Mouse (Mus musculus): Measurements from ENCODE around the gene Fam168a.

The Fam168a gene

DNA sequence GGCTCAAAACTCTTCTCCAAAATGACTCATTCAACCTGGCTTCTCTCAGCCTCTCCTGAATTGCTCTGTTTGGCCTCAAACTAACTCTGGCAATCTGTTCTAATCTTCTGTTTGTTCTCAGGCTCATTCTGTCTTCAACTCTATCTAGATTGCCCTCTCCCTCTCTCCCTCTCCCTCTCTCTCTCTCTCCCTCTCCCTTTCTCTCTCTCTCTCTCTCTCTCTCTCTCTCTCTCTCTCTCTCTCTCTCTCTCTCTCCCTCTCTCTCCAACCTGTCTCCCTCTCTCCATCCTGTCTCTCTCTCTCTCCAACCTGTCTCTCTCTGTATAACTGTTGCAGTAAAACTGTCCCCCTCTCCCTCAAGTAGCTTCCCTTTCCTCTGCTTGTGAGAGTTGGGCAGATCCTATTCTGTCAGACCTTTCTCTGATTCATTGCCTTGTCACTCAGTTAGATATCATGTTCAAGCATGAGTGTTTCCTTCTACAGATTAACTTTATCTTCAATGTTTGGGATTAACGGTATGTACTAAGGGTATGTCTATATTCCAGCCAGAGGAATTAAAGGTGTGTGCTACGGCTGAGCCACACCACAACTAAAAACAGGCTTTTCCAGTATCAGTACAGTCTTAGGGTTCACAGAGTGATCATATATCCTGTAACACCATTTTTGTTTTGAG is 64.4 kb downstream of the Fam168a start:
- in situ Hi-C loops (cut with MboI, MseI), result no loop called here

DNA sequence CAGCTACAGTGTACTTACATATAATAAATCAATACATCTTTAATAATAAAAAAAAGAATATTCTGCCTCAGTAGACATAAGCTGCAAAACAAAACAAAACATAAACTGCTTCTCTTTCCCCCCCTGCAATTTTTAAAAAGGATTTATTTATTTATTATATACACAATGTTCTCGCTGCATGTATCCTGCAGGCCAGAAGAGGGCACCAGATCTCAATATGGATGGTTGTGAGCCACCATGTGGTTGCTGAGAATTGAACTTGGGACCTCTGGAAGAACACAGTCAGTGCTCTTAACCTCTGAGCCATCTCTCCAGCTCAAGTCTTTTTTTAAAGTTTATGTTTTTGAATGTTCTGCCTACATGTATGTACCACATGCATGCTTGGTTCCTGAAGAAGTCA is 67.8 kb downstream of the Fam168a start:
- in situ Hi-C loops (cut with MboI, MseI), result no loop called here

DNA sequence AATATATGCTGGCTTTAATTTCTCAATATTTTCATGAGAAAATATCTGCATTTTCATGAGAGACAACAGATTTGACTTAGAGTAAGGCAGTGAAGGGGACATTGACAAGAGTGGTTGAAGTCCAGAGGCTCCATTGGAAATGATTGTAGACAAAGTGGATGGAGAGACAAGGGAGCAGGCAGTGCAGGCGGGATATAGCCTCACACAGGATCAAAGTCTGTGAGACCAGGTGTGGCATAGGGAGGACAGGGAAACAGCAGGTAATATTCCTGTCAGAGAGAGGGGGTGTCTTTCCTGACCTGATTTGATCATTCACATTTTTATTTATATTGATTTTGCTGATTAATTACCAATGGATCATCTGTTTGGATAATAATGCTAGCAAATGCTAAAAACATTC is 69.4 kb downstream of the Fam168a start:
- in situ Hi-C loops (cut with MboI, MseI), result no loop called here

DNA sequence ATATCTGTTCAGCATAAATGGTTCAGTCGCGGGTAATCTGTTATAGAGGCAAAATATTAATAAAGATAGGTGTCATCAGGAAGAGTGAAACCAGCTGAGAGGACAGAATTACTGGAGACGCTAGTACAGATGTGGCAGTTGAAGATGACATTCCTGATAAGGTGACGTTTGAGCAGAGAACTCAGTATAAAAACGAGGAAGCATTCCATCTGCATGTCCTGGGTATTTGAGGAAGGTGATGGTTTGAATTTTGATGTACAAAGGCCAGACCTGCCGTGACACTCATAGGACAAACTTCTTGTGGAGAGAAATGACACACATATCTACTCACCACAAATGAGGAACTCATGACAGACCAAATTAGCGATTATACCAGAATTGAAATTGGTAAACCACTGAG is 73.8 kb downstream of the Fam168a start:
- in situ Hi-C loops (cut with MboI, MseI), result no loop called here

DNA sequence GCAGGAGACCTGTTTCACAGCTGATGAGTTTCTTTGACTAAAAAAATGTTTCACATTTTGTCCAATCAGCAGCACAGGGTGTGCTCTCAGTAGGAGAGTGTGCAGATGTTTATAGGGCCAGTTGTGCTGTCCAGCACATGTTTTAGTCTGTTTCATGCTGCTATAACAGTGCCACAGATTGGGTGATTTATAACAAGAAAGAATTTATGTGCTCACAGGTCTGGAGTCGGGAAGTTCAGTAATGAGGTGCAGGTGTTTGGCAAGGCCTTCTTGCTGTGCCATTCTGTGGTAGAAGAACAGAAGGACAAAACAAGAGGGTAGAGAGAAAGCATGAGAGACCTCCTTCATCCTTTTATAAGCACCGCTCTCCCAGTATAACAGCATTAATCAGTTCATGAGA is 78.2 kb downstream of the Fam168a start:
- in situ Hi-C loops (cut with MboI, MseI), result no loop called here

DNA sequence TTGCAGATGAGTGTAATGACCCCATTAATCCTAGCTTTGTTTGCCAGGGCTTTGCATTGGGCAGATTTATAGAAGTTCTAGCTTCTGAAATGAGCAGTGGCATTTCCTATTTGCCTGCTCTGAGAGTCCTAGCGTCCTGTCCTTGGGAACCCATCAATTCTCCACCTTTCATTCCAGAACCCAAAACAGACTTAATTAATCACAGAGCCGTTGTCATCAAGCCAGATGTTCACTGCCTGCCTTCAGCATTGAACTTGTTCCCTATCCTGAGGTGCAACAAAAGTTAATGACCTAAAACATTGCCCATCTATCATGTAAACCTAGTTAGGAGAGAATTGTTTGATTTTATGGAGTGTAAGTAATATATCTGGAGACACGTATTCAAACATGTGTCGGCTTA is 79.0 kb downstream of the Fam168a start:
- in situ Hi-C loops (cut with MboI, MseI), result no loop called here

DNA sequence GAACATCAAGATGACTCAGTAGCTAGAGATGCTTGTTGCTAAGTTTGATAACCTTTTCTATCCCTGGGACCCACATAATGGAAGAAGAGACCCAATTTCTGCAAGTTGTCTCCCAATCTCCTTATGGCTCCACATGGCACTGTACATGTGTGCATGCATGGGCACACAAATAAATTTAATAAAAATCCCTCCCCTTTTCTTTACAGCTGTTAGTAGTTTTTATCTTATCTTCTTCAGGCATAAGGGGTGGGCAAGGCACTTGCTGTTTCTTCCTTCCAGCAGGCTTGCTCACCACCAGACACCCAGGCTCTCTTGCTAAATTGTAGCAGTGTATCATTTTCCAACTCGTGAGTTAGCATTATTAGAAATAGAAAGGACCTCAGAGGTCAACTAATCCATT is 79.6 kb downstream of the Fam168a start:
- in situ Hi-C loops (cut with MboI, MseI), result no loop called here

DNA sequence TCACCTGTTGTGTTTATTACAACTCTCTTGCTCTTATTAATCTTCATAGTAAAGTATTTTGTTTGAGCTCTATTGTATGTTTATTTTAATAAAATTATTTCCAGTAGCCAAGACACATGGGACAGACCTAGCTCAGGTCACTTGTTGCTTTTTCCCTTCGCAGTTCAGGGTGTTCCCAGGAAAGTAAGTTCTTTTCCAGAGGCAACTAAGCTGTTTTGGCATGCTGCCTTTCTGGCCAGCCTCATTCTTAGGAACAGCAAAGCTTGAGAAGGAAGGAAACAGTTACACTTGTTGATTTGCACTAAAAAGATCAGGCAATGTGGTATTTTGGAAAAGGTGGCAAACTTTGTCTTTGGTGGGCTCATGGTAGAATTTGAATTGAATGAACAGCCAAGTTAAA is 81.9 kb downstream of the Fam168a start:
- in situ Hi-C loops (cut with MboI, MseI), result no loop called here

DNA sequence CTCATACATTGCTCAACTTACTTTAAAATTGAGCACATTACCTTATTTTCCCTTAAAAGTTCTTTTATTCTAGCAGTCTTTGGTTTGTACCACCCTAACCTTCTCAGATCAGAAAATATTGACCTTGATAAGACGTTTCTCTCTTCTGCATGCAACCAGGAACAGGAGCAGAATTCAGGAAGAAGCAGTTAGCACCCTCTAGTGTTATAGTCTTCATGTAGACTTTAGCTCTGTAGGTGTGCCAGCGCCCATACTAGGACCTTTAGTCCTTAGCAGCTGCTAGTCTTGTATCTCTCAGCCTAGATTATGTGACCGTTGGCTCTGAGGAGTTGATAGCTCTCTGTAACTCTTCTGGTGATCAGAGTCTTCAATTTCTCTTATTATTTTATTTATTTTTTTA is 92.4 kb downstream of the Fam168a start:
- in situ Hi-C loops (cut with MboI, MseI), result no loop called here

DNA sequence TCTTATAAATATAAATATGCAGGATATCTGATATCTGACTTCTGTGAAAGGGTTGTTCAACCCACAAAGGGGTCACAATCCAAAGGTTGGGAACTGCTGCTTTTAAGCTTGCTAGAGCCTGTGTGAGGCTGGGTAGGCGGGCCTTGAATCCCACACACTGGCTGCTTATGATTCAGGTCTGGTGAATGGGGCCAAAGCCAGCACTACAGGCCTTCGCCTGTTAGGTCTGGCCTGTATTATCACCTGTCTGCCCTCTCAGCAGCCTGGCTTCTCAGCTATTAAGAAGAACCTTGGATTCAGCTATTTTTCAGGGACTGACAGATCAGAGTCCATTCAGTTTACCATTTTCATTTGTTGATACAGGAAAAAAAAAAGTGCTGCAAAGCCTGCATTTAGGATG is 99.0 kb downstream of the Fam168a start:
- in situ Hi-C loops (cut with MboI, MseI), result no loop called here

DNA sequence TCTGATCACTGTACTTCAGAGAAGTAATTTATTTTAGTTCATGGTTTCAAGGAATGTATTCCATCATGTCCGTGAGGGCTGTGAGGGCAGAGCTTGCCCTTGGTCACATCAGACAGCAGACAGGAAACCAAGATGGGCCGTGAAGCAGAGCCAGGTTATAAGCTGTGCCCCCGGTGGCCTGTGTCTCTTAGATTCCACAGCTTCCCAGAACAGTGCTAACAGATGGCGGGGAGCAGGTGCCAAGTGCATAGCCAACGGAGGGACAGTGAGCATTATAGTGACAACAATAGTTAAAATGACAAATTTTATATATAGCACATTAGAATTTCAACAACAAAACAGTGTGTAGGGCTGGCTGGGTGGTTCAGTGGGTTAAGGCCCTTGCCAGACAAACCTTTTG is 105.5 kb downstream of the Fam168a start:
- in situ Hi-C loops (cut with MboI, MseI), result no loop called here

DNA sequence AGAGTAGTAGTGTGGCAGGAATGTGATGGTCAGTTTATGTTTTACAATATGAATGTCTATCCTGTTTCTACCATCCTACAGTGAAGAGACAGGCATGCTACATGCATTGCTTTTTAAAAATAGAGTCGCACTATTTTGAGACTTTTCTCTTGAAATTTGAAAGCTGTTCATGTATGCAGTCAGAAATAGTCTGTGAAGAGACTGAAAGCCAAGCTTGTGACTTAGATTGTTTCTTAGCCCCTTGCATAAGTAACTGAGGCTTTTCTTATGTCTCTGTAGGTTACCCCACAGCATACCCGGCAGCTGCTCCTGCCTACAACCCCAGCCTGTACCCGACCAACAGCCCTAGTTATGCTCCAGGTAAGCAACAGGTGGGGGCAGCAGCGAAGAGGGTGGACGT is 106.2 kb downstream of the Fam168a start:
- in situ Hi-C loops (cut with MboI, MseI), result no loop called here

DNA sequence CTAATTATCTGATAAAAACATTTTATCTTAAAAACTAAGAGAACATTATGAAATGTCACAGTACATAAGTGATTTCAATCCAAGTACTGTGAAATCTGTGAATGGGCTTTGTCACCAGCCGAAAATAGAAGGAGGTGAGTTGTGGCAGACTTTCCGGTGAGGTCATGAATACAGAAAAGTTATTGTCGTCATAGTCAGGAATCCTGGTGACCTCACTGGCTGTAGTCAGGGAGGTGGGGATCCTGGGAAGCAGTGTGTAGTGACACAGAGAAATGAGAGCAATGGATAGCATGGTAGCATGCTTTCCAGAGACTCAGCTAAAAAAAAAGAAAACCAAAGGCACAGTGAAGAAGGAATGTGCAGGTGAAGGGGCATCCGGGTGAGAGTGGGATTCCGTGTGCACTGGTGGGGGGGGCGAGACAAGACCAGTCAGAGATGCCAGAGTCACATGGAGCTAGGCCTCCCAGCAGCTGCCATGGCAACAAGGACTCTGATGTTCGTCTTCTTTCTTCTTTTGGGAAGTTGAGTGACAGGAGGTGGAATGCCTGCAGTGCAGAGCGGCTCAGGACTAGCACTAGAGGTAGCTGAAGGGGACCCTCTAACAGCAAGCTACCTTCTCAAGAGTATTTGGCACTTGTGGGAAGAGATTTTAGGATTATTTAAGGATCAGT is 109.6 kb downstream of the Fam168a start:
- in situ Hi-C loops (cut with MboI, MseI), result no loop called here

DNA sequence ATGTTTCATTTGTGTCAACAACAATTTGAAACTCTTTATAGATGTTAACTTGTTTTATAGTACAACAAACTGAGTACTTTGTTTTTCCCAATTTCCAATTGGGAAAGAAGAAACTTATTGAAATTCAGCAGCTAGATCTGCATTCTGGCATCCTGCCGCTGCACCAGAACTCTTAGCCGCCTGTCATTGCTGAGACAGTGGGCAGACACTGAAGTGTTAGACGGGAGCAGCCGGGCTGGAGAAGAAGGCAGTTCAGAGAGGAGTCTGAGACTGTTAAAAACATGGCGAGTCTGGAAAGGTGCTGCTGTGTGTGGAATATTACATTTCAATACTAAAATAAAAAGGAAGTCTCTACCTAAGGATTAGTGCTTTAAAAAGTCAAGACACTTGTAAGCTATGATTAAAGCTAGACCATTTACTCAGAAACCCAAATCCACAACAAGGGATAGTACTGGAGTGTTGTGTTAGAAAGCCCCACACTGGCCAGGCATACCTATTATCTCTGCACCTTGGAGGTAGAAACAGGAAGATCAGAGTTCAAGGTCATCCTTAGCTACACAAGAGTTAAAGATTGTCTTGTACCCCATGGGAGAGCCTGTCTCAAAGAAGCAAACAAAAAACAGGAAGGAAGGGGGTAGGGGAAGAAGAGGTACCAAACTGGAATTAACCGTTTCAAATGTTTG is 110.5 kb downstream of the Fam168a start:
- in situ Hi-C loops (cut with MboI, MseI), result no loop called here

DNA sequence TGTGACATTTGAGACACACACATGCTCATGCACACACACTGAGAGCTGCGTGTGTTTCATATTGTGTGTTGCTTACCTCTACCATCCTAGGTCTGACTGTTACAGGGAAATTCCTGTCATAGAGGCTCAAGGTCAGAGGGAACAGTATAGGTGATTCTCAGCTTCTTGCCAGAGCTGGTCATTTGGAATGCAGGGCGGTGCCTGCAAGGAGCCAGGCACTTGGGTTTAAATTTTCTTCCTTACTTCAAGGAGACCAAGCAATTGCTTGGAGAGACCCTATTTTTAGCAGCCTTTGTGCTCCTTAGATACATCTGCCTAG is 111.0 kb downstream of the Fam168a start:
- in situ Hi-C loops (cut with MboI, MseI), result no loop called here

DNA sequence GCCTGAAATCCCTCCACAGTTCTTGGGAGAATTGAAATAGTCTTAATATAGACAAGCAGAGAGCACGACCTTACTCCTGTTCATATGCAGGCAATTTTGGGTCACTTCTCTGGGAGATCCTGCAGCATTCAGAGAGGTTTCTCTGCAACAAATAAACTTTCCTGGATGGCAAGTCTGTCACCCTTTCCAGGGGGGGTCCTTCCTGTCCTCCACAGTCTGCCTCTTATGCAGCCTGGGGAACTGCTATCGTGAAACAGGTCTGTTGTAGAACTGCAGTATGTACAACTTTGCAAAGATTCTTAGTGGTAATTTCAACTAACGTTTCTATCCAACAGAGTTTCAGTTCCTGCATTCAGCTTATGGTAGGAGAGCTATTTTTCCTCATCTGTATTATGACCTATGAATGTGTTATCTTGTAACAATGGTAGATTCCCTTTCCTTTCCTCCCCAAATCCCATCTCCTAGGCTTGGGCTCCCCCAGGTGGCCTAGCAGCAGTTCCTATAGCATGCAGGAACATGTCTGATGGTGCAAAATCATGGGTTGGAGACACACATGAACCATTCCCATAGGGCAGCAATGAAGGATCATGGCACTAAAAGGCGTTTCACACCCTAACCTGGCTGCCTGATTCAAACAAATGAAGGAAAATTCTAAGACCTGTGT is 112.1 kb downstream of the Fam168a start:
- in situ Hi-C loops (cut with MboI, MseI), result no loop called here

DNA sequence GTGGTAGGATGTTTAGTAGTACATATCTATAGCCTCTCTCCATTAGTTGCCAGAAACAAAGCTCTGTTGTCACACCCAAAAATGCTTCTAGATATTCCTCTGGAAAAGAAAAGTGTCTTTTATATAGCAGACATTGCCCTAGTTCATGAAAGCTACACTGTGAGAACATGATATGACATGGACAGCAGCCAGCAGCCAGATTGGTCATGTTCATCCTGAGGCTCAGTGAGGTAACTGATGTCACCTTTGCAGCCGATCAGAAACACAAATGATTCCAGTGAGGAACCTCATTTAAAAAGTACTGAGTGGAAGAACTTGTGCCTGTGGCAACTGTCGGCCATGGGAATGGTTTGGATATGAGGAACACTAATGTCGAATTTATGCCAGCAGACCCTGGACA is 118.2 kb downstream of the Fam168a start:
- in situ Hi-C loops (cut with MboI, MseI), result no loop called here

DNA sequence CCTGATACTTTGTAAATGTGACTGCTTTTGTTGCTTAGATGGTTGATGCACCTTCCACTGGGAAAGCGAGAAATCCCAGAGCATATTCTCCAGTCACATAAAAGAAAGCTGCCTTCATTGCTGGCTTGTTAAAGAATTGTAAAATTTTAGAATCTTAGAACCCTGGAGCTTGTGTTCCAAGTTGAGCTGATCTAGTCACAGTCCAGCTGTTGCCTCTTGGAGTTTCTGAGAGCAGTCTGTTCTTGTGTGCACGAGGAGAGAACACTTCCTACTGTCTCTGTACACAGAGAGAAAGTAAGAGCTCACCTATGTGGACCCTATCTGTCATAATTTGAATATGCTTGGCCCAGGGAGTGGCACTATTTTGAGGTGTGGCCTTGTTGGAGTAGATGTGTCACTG is 122.1 kb downstream of the Fam168a start:
- in situ Hi-C loops (cut with MboI, MseI), result no loop called here

DNA sequence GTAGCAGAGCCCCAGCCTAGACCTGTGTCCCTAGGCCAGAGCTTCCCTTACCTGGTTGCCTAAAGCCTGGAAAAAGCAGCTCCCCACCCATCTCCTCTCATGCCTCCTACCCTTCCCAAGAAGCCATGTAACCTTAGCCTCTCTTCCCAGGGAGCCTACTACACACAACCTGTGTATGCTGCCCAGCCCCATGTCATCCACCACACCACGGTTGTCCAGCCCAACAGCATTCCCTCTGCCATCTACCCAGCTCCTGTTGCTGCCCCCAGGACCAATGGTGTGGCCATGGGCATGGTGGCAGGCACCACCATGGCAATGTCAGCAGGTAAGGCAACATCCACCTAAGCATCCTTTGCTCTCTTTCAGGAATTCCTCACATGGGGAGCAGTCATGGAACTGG is 127.4 kb downstream of the Fam168a start:
- in situ Hi-C loops (cut with MboI, MseI), result no loop called here

DNA sequence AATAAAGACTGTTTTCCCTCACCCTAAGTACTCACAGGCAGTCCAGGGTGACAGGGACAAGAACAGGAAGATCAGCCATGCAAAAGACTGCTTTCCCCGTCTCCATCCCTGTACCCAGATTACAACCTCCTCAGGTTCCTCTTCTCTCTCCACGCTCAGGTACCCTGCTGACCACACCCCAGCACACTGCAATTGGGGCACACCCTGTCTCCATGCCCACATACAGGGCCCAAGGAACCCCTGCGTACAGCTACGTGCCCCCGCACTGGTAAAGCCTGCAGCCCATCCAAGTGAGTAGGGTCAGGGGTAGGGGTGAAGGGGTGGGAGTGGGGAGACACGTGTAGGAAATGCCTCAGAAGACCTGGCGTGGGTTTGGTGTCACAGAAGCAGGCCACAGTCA is 128.7 kb downstream of the Fam168a start:
- in situ Hi-C loops (cut with MboI, MseI), result no loop called here

DNA sequence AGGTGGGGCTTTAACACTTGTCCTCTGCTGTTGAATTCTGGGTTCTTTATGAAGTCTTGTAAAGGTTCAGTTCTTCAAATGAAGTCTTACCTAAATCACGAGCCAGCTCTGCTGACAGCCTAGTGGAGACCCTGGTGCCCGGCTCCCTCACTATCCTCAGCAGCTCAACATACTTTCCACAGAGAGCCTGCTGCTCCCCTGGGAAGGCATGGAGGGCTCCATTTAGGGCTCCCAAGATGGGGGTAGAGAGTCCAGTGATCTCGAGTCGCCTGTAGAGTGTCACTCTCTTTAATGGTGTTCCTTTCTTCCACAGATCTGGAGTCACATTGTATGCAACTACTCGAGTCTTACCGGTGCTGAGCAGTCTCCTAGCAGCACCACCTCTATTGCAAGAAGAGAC is 129.3 kb downstream of the Fam168a start:
- in situ Hi-C loops (cut with MboI, MseI), result no loop called here

DNA sequence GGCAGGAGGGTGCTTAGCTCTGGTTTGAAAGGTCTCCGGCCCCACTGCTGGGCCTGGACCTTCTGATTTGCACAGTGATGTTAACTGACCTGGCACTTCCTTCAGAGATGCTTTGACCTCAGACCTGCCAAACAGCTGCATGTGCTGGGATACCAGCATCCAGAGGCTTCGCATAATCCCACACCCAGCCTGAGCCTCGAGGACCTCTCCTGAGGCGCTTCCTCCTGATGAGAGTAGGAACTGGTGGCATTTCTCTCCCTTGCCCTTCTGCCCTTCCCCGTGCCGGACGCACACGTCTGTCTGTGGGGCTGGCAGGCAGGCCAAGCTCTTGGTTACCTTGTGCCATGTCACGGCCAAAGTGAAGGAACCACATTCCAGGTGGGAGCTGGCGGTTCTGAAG is 130.2 kb downstream of the Fam168a start:
- in situ Hi-C loops (cut with MboI, MseI), result no loop called here

DNA sequence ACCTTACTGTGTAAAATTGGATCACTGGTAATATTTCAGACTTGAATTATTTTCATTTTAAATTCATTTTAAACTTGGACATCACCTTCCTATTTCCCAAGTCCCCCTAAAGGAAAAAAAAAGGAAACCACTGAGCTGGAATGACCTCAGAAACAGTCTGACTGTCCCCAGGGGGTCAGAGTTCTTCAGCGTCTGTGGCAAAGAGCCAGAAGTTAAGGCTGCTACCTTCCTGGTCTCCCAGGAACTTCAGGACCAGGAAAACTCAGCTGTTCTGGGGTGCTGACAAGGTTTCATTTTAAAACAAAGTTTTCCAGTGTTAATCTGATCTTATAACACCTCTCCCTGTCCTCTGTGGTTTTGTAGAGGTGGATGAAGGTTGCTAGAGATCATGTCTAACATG is 131.3 kb downstream of the Fam168a start:
- in situ Hi-C loops (cut with MboI, MseI), result no loop called here

Measured in regulatory T cell (primary cell).